Mouse (Mus musculus): Measurements from ENCODE around the gene Cdc5l.
"Not testable (repeated sequence)": the region's sequence is repeated elsewhere in the genome, so short reads cannot be mapped to it uniquely, and the experiment has no call there.

Cdc5l gene

GRCm38 (mm10) chr17:45445923-45446322 is 12.4 kb upstream of the Cdc5l start:
- CTCF ChIA-PET, result no interaction called here

- CTCF ChIA-PET, result no interaction called here
These were observed 689 bp upstream of the Cdc5l start for GRCm38 (mm10) chr17:45434262-45434590.

GRCm38 (mm10) chr17:45432706-45433398 is 685 bp downstream of the Cdc5l start:
- CTCF ChIA-PET, result no interaction called here

- CTCF ChIA-PET, result no interaction called here
These were observed 1.5 kb downstream of the Cdc5l start for GRCm38 (mm10) chr17:45432007-45432406.

GRCm38 (mm10) chr17:45417387-45417786 is 16.1 kb downstream of the Cdc5l start:
- CTCF ChIA-PET, result no interaction called here

GRCm38 (mm10) chr17:45411617-45412016 is 21.9 kb downstream of the Cdc5l start:
- CTCF ChIA-PET, result not testable (repeated sequence)

- CTCF ChIA-PET, result no interaction called here
These were observed 24.8 kb downstream of the Cdc5l start for GRCm38 (mm10) chr17:45408719-45409118.

GRCm38 (mm10) chr17:45406281-45406680 is 27.3 kb downstream of the Cdc5l start:
- CTCF ChIA-PET, result interaction anchor here (0.6 kb wide), 2 partner anchors 12 to 102 kb away, joined by 5 read pairs; no protein-coding TSS in a partner anchor

GRCm38 (mm10) chr17:45403207-45403606 is 30.3 kb downstream of the Cdc5l start:
- CTCF ChIA-PET, result no interaction called here

- CTCF ChIA-PET, result no interaction called here
These were observed 30.9 kb downstream of the Cdc5l start for GRCm38 (mm10) chr17:45402601-45403000.

GRCm38 (mm10) chr17:45402126-45402525 is 31.4 kb downstream of the Cdc5l start:
- CTCF ChIA-PET, result no interaction called here

- CTCF ChIA-PET, result no interaction called here
These were observed 32.2 kb downstream of the Cdc5l start for GRCm38 (mm10) chr17:45401126-45401905.

GRCm38 (mm10) chr17:45398021-45398420 is 35.5 kb downstream of the Cdc5l start:
- CTCF ChIA-PET, result no interaction called here

GRCm38 (mm10) chr17:45397541-45397940 is 36.0 kb downstream of the Cdc5l start:
- CTCF ChIA-PET, result interaction anchor here (1.0 kb wide), 1 partner anchor 650 kb away, joined by 3 read pairs; no protein-coding TSS in a partner anchor

- CTCF ChIA-PET, result no interaction called here
These were observed 38.9 kb downstream of the Cdc5l start for GRCm38 (mm10) chr17:45394612-45395011.

- CTCF ChIA-PET, result interaction anchor here (0.5 kb wide), 1 partner anchor 13 kb away, joined by 5 read pairs; no protein-coding TSS in a partner anchor
These were observed 39.8 kb downstream of the Cdc5l start for GRCm38 (mm10) chr17:45393765-45394164.

GRCm38 (mm10) chr17:45389896-45390295 is 43.6 kb downstream of the Cdc5l start:
- CTCF ChIA-PET, result interaction anchor here (0.8 kb wide), 1 partner anchor 75 kb away, joined by 5 read pairs; no protein-coding TSS in a partner anchor

GRCm38 (mm10) chr17:45386986-45387385 is 46.6 kb downstream of the Cdc5l start:
- CTCF ChIA-PET, result no interaction called here

- CTCF ChIA-PET, result no interaction called here
These were observed 50.2 kb downstream of the Cdc5l start for GRCm38 (mm10) chr17:45383305-45383704.

- CTCF ChIA-PET, result no interaction called here
These were observed 54.2 kb downstream of the Cdc5l start for GRCm38 (mm10) chr17:45379271-45379784.

- CTCF ChIA-PET, result no interaction called here
These were observed 56.2 kb downstream of the Cdc5l start for GRCm38 (mm10) chr17:45377323-45377722.

GRCm38 (mm10) chr17:45373987-45374608 is 59.4 kb downstream of the Cdc5l start:
- CTCF ChIA-PET, result interaction anchor here (0.8 kb wide), 1 partner anchor 78 kb away, joined by 4 read pairs; no protein-coding TSS in a partner anchor

All from spleen, embryonic (tissue).